In the genomic region with DNA sequence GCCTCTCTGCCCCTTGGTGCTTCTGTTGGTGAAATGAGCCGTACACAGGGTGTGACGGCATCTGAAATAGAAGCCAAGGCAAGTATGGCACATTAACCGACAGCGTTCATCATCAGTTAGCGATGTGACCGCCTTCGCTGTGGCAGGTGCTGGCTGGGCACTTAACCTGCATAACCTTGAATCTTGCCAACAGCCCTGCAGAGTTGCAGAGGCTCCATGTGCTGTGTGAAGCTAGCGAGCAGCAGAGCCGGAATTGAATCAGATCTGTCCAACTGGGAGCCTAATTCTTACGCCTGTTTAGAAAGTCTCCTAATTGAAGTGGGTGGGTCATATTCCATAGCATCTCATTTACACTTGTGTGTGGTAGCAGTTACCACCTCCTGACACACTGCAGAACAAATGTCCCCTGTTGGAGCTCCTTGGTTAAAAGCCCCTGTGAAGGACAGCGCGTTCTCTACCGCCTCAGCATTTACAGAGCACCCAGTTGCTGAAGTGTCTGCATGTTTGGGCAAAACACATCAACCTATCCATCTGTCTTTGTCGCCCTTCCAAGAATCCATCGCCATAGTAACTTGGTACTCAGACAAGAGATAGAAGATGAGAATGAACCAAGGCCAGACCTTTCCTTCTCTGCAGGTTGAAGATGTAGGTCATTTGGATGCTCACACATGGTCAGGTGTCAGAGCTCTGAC, we compare ENCODE assay signal across 10 mouse cellular contexts. TPM values are rescaled to one million over a fixed set of nuclear protein-coding genes. Genes with fewer than 3 reads are reported as not detected.
A peak's percentile ranks its signal among the peaks of the same experiment; 100 is the strongest.
DNase-seq lines count a peak whose midpoint lies in the region; ATAC-seq and TF ChIP-seq lines count a peak whose summit lies in the region.
"Had no signal": no experiment of that assay in that cellular context is flagged by ENCODE, and none has a peak within 500 bp of the region (broad histone marks: within the 10 kb centered on the region; RNA-seq: fewer than 3 reads in every experiment).

No protein-coding gene starts in this region.

- ATAC-seq in frontal cortex, adult (ENCODE audit: low TSS enrichment): peak; percentile 47
- ATAC-seq: liver, postnatal 0 days; midbrain, embryonic 15.5 days had no signal

- no peak overlapping the region for H3K4me3 ChIP-seq in layer of hippocampus, adult 2 months
- H3K4me3 ChIP-seq: midbrain, embryonic 15.5 days had no signal

- no peak for TF ChIP-seq CTCF in layer of hippocampus, adult 2 months (conservative IDR thresholded peaks at IDR 0.05)

- DNase-seq in frontal cortex, postnatal 25 days (ENCODE audit: low spot score in 2 of 2): no peak
- peak; percentile 82 for DNase-seq in right cerebral cortex, adult 18-20 months
- no peak for DNase-seq in right cerebral cortex, postnatal 14 days
- DNase-seq in layer of hippocampus, adult 2 months (ENCODE audit: low spot score in 2 of 2): peak in 1 of 2 experiments; percentile 60
- peak; percentile 58 for DNase-seq in skeletal muscle tissue, adult 2 months (ENCODE audit: low read depth, low spot score)
- DNase-seq in kidney, adult 9 months: no peak
- DNase-seq in urinary bladder, adult 18-20 months (ENCODE audit: low spot score in 2 of 2): no peak
- DNase-seq: liver, postnatal 0 days had no signal

- peak overlapping the region; percentile 74 for H3K27ac ChIP-seq in layer of hippocampus, adult 2 months

RNA-seq across cellular contexts. Expression of a gene that starts 16.9 kb away (rescaled TPM):
- 1 to 10 TPM in 1 of 2 experiments, under 1 TPM in 1; 0.49 to 1.1 TPM for total RNA-seq in layer of hippocampus, adult 2 months (2021)

RNA-seq across cellular contexts. Expression of a gene that starts 30.1 kb away (rescaled TPM):
- total RNA-seq in layer of hippocampus, adult 2 months (2021): not detected

Comparison
In these comparisons a context has a peak if more than half of its experiments do, and no peak if none do; other contexts are left out.
1. DNase-seq: peak in right cerebral cortex, adult 18-20 months (single experiment) and skeletal muscle tissue, adult 2 months (single experiment); none in frontal cortex, postnatal 25 days (0 of 2), right cerebral cortex, postnatal 14 days (single experiment), kidney, adult 9 months (single experiment) and urinary bladder, adult 18-20 months (0 of 2).